9 mouse cellular contexts compared by ENCODE assay signal in the genomic region with DNA sequence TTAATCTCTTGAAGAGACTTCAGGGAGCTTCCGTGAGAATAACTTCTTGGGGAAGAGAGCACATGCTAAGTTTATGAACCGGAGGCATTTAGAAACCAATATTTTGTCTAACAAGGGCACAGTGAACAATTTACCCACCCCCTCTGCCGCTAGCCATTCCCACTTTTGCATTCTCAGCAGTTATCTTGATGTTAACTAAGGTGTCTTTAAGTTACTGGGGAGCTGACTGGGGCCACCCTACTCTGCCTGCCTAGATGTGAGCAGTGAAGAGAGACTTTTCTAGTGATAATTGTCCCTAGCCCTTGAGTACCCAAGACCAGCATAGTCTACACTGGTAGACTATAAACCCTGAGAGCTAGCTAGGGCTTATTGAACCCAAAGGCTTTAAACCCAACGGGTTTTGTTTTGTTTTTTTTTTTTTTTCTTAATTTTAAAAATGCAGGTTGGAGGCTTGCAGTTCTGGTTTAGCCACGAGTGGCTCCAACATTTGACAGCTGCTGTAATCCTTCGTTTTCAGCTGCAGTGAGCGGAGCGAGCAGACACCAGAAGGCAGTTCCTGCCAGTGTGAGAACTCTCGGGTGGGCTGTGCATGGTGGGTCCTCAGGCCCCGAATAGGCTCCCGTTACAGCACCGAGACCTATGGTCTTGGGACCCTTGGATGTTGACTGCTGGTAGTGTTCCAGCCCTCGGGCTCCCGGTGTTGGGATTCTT. TPM values are rescaled to one million over a fixed set of nuclear protein-coding genes. Genes with fewer than 3 reads are reported as not detected.
DNase-seq lines count a peak whose midpoint lies in the region; ATAC-seq and TF ChIP-seq lines count a peak whose summit lies in the region.
"Had no signal": no experiment of that assay in that cellular context is flagged by ENCODE, and none has a peak within 500 bp of the region (broad histone marks: within the 10 kb centered on the region; RNA-seq: fewer than 3 reads in every experiment).

No protein-coding gene starts in this region.

- WGBS in forebrain, postnatal 0 days = 60% methylated on average over 14 of the region's 14 CpGs
- 80% methylated on average over 14 of the region's 14 CpGs for WGBS in forebrain, embryonic 13.5 days
- WGBS in kidney, embryonic 16.5 days = 61% methylated on average over 14 of the region's 14 CpGs
- 69% methylated on average over 14 of the region's 14 CpGs for WGBS in embryonic facial prominence, embryonic 13.5 days
- WGBS in liver, embryonic 12.5 days (ENCODE audit: insufficient replicate concordance) = 45% methylated on average over 14 of the region's 14 CpGs

- H3K27me3 ChIP-seq in forebrain, postnatal 0 days (ENCODE audit: insufficient read depth, low read length) = no peaks in the 10 kb centered on the region
- H3K27me3 ChIP-seq in forebrain, embryonic 13.5 days = no peaks in the 10 kb centered on the region
- H3K27me3 ChIP-seq in kidney, embryonic 16.5 days (ENCODE audit: insufficient read depth, low read length) = no peaks in the 10 kb centered on the region
- H3K27me3 ChIP-seq in embryonic facial prominence, embryonic 13.5 days = no peaks in the 10 kb centered on the region
- no peaks in the 10 kb centered on the region for H3K27me3 ChIP-seq in liver, embryonic 12.5 days (replicated peaks)

- no peak overlapping the region for H3K27ac ChIP-seq in forebrain, postnatal 0 days (ENCODE audit: low read depth, low read length)
- no peak overlapping the region for H3K27ac ChIP-seq in forebrain, embryonic 13.5 days
- H3K27ac ChIP-seq in kidney, embryonic 16.5 days (ENCODE audit: low read length) = peak overlapping the region; percentile 50; the same call in 1 of the 2 replicates
- H3K27ac ChIP-seq in embryonic facial prominence, embryonic 13.5 days = no peak overlapping the region
- H3K27ac ChIP-seq in liver, embryonic 12.5 days = peak overlapping the region; percentile 100

- H3K4me1 ChIP-seq in forebrain, postnatal 0 days (ENCODE audit: insufficient read depth) = 0 out of 2 replicates have a peak, but pooled peaks cover 4% of the 10 kb centered on the region
- peaks cover 25% of the 10 kb centered on the region for H3K4me1 ChIP-seq in forebrain, embryonic 13.5 days
- H3K4me1 ChIP-seq in kidney, embryonic 16.5 days (ENCODE audit: insufficient read depth, low read length) = peaks cover 33% of the 10 kb centered on the region
- peaks cover 22% of the 10 kb centered on the region for H3K4me1 ChIP-seq in embryonic facial prominence, embryonic 13.5 days
- H3K4me1 ChIP-seq in liver, embryonic 12.5 days = peaks cover 83% of the 10 kb centered on the region

- peaks cover 4% of the 10 kb centered on the region; the same call in 1 of the 2 replicates for H3K9me3 ChIP-seq in forebrain, postnatal 0 days (ENCODE audit: low read length)
- H3K9me3 ChIP-seq in forebrain, embryonic 13.5 days (replicated peaks) = peaks cover 4% of the 10 kb centered on the region
- H3K9me3 ChIP-seq in kidney, embryonic 16.5 days (ENCODE audit: low read length) = peaks cover 19% of the 10 kb centered on the region
- peaks cover 9% of the 10 kb centered on the region for H3K9me3 ChIP-seq in embryonic facial prominence, embryonic 13.5 days
- H3K9me3 ChIP-seq in liver, embryonic 12.5 days (replicated peaks) = no peaks in the 10 kb centered on the region

- ATAC-seq in forebrain, postnatal 0 days = peak; percentile 45; the same call in 1 of the 2 replicates
- no peak for ATAC-seq in forebrain, embryonic 13.5 days
- peak; percentile 55; the same call in 1 of the 2 replicates for ATAC-seq in kidney, embryonic 16.5 days (ENCODE audit: low FRiP score, low TSS enrichment)
- no peak for ATAC-seq in embryonic facial prominence, embryonic 13.5 days (ENCODE audit: insufficient number of reproducible peaks, insufficient read depth, low FRiP score, low TSS enrichment, low read depth)
- ATAC-seq in liver, embryonic 12.5 days = peak; percentile 66

- H3K4me2 ChIP-seq in forebrain, postnatal 0 days (ENCODE audit: low read depth) = no peak overlapping the region
- H3K4me2 ChIP-seq in forebrain, embryonic 13.5 days = no peak overlapping the region
- peak overlapping the region; percentile 12; the same call in 1 of the 2 replicates for H3K4me2 ChIP-seq in kidney, embryonic 16.5 days (replicated peaks; ENCODE audit: low read depth, low read length)
- H3K4me2 ChIP-seq in embryonic facial prominence, embryonic 13.5 days = peak overlapping the region; percentile 14; the same call in 1 of the 2 replicates
- H3K4me2 ChIP-seq in liver, embryonic 12.5 days = peak overlapping the region; percentile 79

- H3K36me3 ChIP-seq in forebrain, postnatal 0 days (ENCODE audit: insufficient read depth) = no peaks in the 10 kb centered on the region
- H3K36me3 ChIP-seq in forebrain, embryonic 13.5 days (ENCODE audit: poor library complexity, severe bottlenecking) = peaks cover 21% of the 10 kb centered on the region
- peaks cover 20% of the 10 kb centered on the region for H3K36me3 ChIP-seq in kidney, embryonic 16.5 days (ENCODE audit: insufficient read depth, low read length)
- H3K36me3 ChIP-seq in embryonic facial prominence, embryonic 13.5 days = peaks cover 25% of the 10 kb centered on the region
- peaks cover 39% of the 10 kb centered on the region for H3K36me3 ChIP-seq in liver, embryonic 12.5 days

- DNase-seq in forebrain, postnatal 0 days = no peak
- DNase-seq in kidney, postnatal 14 days = no peak
- no peak for DNase-seq in thymus, postnatal 25 days
- DNase-seq in cerebellum, adult 8-10 months = no peak
- DNase-seq: B cell, adult 2 months had no signal

- no peak overlapping the region for H3K9ac ChIP-seq in forebrain, postnatal 0 days
- no peak overlapping the region for H3K9ac ChIP-seq in forebrain, embryonic 13.5 days
- peak overlapping the region; percentile 26 for H3K9ac ChIP-seq in kidney, embryonic 16.5 days (replicated peaks; ENCODE audit: low read length)
- H3K9ac ChIP-seq in embryonic facial prominence, embryonic 13.5 days = no peak overlapping the region
- peak overlapping the region; percentile 68 for H3K9ac ChIP-seq in liver, embryonic 12.5 days

- H3K4me3 ChIP-seq in forebrain, postnatal 0 days (ENCODE audit: low read depth, low read length) = no peak overlapping the region
- H3K4me3 ChIP-seq in forebrain, embryonic 13.5 days = no peak overlapping the region
- H3K4me3 ChIP-seq in kidney, embryonic 16.5 days (ENCODE audit: low read length) = no peak overlapping the region
- no peak overlapping the region for H3K4me3 ChIP-seq in embryonic facial prominence, embryonic 13.5 days
- peak overlapping the region; percentile 46 for H3K4me3 ChIP-seq in liver, embryonic 12.5 days

- TF ChIP-seq CTCF in forebrain, postnatal 0 days (IDR thresholded peaks at IDR 0.05; ENCODE audit: low read depth) = no peak

RNA-seq across cellular contexts. Expression of gene Usp25, which starts 14.6 kb away (rescaled TPM):
- total RNA-seq in forebrain, postnatal 0 days (2014; rRNA removed) = 16.4 and 18.6 TPM in 2 replicates
- polyA plus RNA-seq in forebrain, postnatal 0 days (2015; fragmentation: Nextera tagmentation; extraction: Ambion mirVana) = 5.1 and 7.9 TPM in 2 replicates
- polyA plus RNA-seq in forebrain, embryonic 13.5 days (2015; fragmentation: Nextera tagmentation; extraction: Ambion mirVana) = 11.4 and 12.2 TPM in 2 replicates
- polyA plus RNA-seq in kidney, embryonic 16.5 days (2015; fragmentation: Nextera tagmentation; extraction: Ambion mirVana) = 10.8 and 20.1 TPM in 2 replicates
- polyA plus RNA-seq in embryonic facial prominence, embryonic 13.5 days (2015; fragmentation: Nextera tagmentation; extraction: Ambion mirVana) = 17.8 and 19.1 TPM in 2 replicates
- polyA plus RNA-seq in liver, embryonic 12.5 days (2016; fragmentation: Nextera tagmentation; extraction: Ambion mirVana) = 63.9 and 67.6 TPM in 2 replicates

Comparison
In these comparisons a context has a peak if more than half of its experiments do, and no peak if none do; other contexts are left out.
1. ATAC-seq: peak in forebrain, postnatal 0 days (single experiment), kidney, embryonic 16.5 days (single experiment) and liver, embryonic 12.5 days (single experiment); none in forebrain, embryonic 13.5 days (single experiment) and embryonic facial prominence, embryonic 13.5 days (single experiment).
2. H3K27ac ChIP-seq: peak in kidney, embryonic 16.5 days (single experiment) and liver, embryonic 12.5 days (single experiment); none in forebrain, postnatal 0 days (single experiment), forebrain, embryonic 13.5 days (single experiment) and embryonic facial prominence, embryonic 13.5 days (single experiment).
3. H3K4me2 ChIP-seq: peak in kidney, embryonic 16.5 days (single experiment), embryonic facial prominence, embryonic 13.5 days (single experiment) and liver, embryonic 12.5 days (single experiment); none in forebrain, postnatal 0 days (single experiment) and forebrain, embryonic 13.5 days (single experiment).
4. H3K9ac ChIP-seq: peak in kidney, embryonic 16.5 days (single experiment) and liver, embryonic 12.5 days (single experiment); none in forebrain, postnatal 0 days (single experiment), forebrain, embryonic 13.5 days (single experiment) and embryonic facial prominence, embryonic 13.5 days (single experiment).